Mouse (Mus musculus) MEL (cell line): ENCODE measurements around the gene 4922502D21Rik. TPM values are rescaled to one million over a fixed set of nuclear protein-coding genes. Genes with fewer than 3 reads are reported as not detected.

Source experiments
- DNase-seq: peaks from one replicate; pipeline ENCODE4 v3.0.0; 2011; ENCODE audit warnings: low read depth, low spot score
- H3K27ac ChIP-seq: 2 replicates; pipeline ENCODE4 v1.5.1; 2012; ENCODE audit warnings: low read depth, mild to moderate bottlenecking, control low read depth, low read length, moderate library complexity; ENCODE audit not compliant: control insufficient read depth
- H3K27me3 ChIP-seq, 2 experiments: fragments of 150-350 bp in 1 of 2; sonication (generic) in 1 of 2; 2 replicates each; pipeline ENCODE4 v1.6.1; 2012; ENCODE audit warnings: low read length in 2 of 2, mild to moderate bottlenecking in 2 of 2, improper control_type of control experiment in 1 of 2, moderate library complexity in 1 of 2; ENCODE audit not compliant: insufficient read depth in 2 of 2, control insufficient read depth in 1 of 2
- H3K36me3 ChIP-seq, 2 experiments: 2 replicates each; pipeline ENCODE4 v1.6.1; 2012 to 2014; ENCODE audit warnings: low read length in 2 of 2, improper control_type of control experiment in 1 of 2, inconsistent platforms in 1 of 2, mild to moderate bottlenecking in 1 of 2; ENCODE audit not compliant: insufficient read depth in 2 of 2, control insufficient read depth in 1 of 2
- H3K4me1 ChIP-seq, 2 experiments: fragments of 150-350 bp in 1 of 2; sonication (generic) in 1 of 2; 2 replicates each; pipeline ENCODE4 v1.6.1; 2012; ENCODE audit warnings: low read length in 2 of 2, improper control_type of control experiment in 1 of 2, mild to moderate bottlenecking in 1 of 2; ENCODE audit not compliant: insufficient read depth in 2 of 2, control insufficient read depth in 1 of 2
- H3K4me3 ChIP-seq, 2 experiments: fragments of 150-350 bp in 1 of 2; sonication (generic) in 1 of 2; 2 replicates each; pipeline ENCODE4 v1.5.1; 2012; ENCODE audit warnings: low read depth in 2 of 2, low read length in 2 of 2, mild to moderate bottlenecking in 2 of 2, moderate library complexity in 2 of 2, control low read depth in 1 of 2, improper control_type of control experiment in 1 of 2; ENCODE audit not compliant: control insufficient read depth in 1 of 2, insufficient read depth in 1 of 2
- H3K79me2 ChIP-seq: 2 replicates; pipeline ENCODE4 v1.6.1; 2012; ENCODE audit warnings: mild to moderate bottlenecking, low read length, moderate library complexity; ENCODE audit not compliant: control insufficient read depth, poor library complexity, insufficient read depth
- H3K9ac ChIP-seq: 2 replicates; pipeline ENCODE4 v1.6.1; 2012; ENCODE audit warnings: low read depth, mild to moderate bottlenecking, control low read depth, low read length, moderate library complexity; ENCODE audit not compliant: control insufficient read depth, poor library complexity, severe bottlenecking
- H3K9me3 ChIP-seq: fragments of 150-350 bp; sonication (generic); replicated peaks from 2 replicates; pipeline ENCODE4 v1.6.1; 2012; ENCODE audit warnings: mild to moderate bottlenecking, low read length, improper control_type of control experiment, moderate library complexity; ENCODE audit not compliant: insufficient read depth
- ELF1 ChIP-seq: IDR thresholded peaks from 2 replicates; pipeline ENCODE4 v1.6.1; 2014; ENCODE audit warnings: low read depth, mild to moderate bottlenecking, inconsistent platforms, low read length, improper control_type of control experiment, moderate library complexity
- EP300 ChIP-seq, 2 experiments: IDR thresholded peaks; 2 replicates each; pipeline ENCODE4 v1.6.1; 2011; ENCODE audit warnings: improper control_type of control experiment in 2 of 2, low read length in 2 of 2, low read depth in 1 of 2, mild to moderate bottlenecking in 1 of 2
- ETS1 ChIP-seq: IDR thresholded peaks from 2 replicates; pipeline ENCODE4 v1.6.1; 2012; ENCODE audit warnings: low read depth, mild to moderate bottlenecking, inconsistent platforms, low read length, improper control_type of control experiment, moderate library complexity
- HCFC1 ChIP-seq: IDR thresholded peaks from 2 replicates; pipeline ENCODE4 v1.6.1; 2012; ENCODE audit warnings: low read depth, mild to moderate bottlenecking, inconsistent platforms, low read length, improper control_type of control experiment, moderate library complexity
- MAFK ChIP-seq: IDR thresholded peaks from 2 replicates; pipeline ENCODE4 v1.6.1; 2011; ENCODE audit warnings: low read depth, mild to moderate bottlenecking, low read length, improper control_type of control experiment, borderline replicate concordance
- MAX ChIP-seq: IDR thresholded peaks from 2 replicates; pipeline ENCODE4 v1.6.1; 2011; ENCODE audit warnings: low read length, improper control_type of control experiment
- MYB ChIP-seq: IDR thresholded peaks from 2 replicates; pipeline ENCODE4 v1.6.1; 2011; ENCODE audit warnings: mild to moderate bottlenecking, low read depth, low read length, improper control_type of control experiment
- NRF1 ChIP-seq: IDR thresholded peaks from 2 replicates; pipeline ENCODE4 v1.6.1; 2014; ENCODE audit warnings: low read depth, mild to moderate bottlenecking, inconsistent platforms, low read length, improper control_type of control experiment, moderate library complexity; ENCODE audit not compliant: poor library complexity, insufficient read depth, severe bottlenecking
- TCF12 ChIP-seq: IDR thresholded peaks from 2 replicates; pipeline ENCODE4 v1.6.1; 2014; ENCODE audit warnings: low read depth, mild to moderate bottlenecking, inconsistent platforms, low read length, improper control_type of control experiment, moderate library complexity
- ZNF384 ChIP-seq: IDR thresholded peaks from 2 replicates; pipeline ENCODE4 v1.6.1; 2012; ENCODE audit warnings: low read depth, mild to moderate bottlenecking, inconsistent platforms, low read length, improper control_type of control experiment
- polyA plus RNA-seq, 2 experiments: library from polyadenylated mRNA; stranded (reverse) in 1 of 2; unstranded in 1 of 2; fragments of >175 nt in 1 of 2; fragments of >200 nt in 1 of 2; gene quantifications; 2 replicates each; pipeline versions ENCODE4 v1.2.1 to v1.2.4; 2012; ENCODE audit warnings: low replicate concordance in 2 of 2, low read depth in 1 of 2; ENCODE audit not compliant: insufficient read length in 2 of 2, insufficient read depth in 1 of 2, missing spikeins in 1 of 2
- total RNA-seq: library from RNA; depleted of rRNA; stranded (reverse); fragments of 300-350 nt; gene quantifications from 2 replicates; pipeline ENCODE4 v1.2.3, GENCODE M21; 2012; rRNA removed

4922502D21Rik gene
- total RNA-seq (not detected in 2 replicates), polyA plus RNA-seq (not detected)

- Histone ChIP-seq H3K36me3 (no peaks in the 10 kb centered on the region; a peak in 1 of 4 replicates), H3K4me3 (no peak within 1 kb of the TSS), H3K4me1 (no peaks in the 10 kb centered on the region), H3K79me2 (no peaks in the 10 kb centered on the region), H3K9ac (no peak within 1 kb of the TSS), H3K27me3 (no peaks in the 10 kb centered on the region), H3K27ac (no peak within 1 kb of the TSS), H3K9me3 (no peaks in the 10 kb centered on the region)
- no peak for DNase-seq
- TF ChIP-seq MYB = no peak
Measured at GRCm38 (mm10) chr6:129331610-129332009, at the start of gene 4922502D21Rik. Gene 4922502D21Rik, minus strand, starts transcription at chr6:129331796.

GRCm38 (mm10) chr6:129380454-129380853, 48.9 kb upstream of the 4922502D21Rik start:
- Histone ChIP-seq H3K9ac (no peak overlapping the region), H3K27ac (no peak overlapping the region), H3K36me3 (no peaks in the 10 kb centered on the region), H3K27me3 (no peaks in the 10 kb centered on the region; a peak in 1 of 4 replicates), H3K4me1 (no peaks in the 10 kb centered on the region), H3K9me3 (no peaks in the 10 kb centered on the region), H3K79me2 (no peaks in the 10 kb centered on the region), H3K4me3 (no peak overlapping the region)
- DNase-seq = no peak
- TF ChIP-seq HCFC1 (no peak), MAX (no peak), ZNF384 (no peak), ETS1 (no peak), NRF1 (no peak), EP300 (IDR thresholded peaks at IDR 0.05; ENCODE audit: low read depth in 1 of 2, low read length in 2 of 2) (no peak), ELF1 (no peak)

- DNase-seq = no peak
- H3K79me2 ChIP-seq = no peaks in the 10 kb centered on the region
- no peak overlapping the region for H3K4me3 ChIP-seq
- H3K27ac ChIP-seq = no peak overlapping the region
- TF ChIP-seq MAFK (peak; percentile 89), TCF12 (no peak), EP300 (IDR thresholded peaks at IDR 0.05; ENCODE audit: low read depth in 1 of 2, low read length in 2 of 2) (no peak)
- H3K4me1 ChIP-seq = no peaks in the 10 kb centered on the region
- H3K9ac ChIP-seq = no peak overlapping the region
- H3K9me3 ChIP-seq = no peaks in the 10 kb centered on the region
- no peaks in the 10 kb centered on the region for H3K36me3 ChIP-seq
- H3K27me3 ChIP-seq = peaks cover 0 to 3% of the 10 kb centered on the region in 2 experiments; a peak in 3 of 4 replicates
Measured at GRCm38 (mm10) chr6:129374937-129375471, 43.4 kb upstream of the 4922502D21Rik start.
